Mouse (Mus musculus) liver, embryonic 11.5 days (tissue): ENCODE results near the gene Zscan4f. TPM values are rescaled to one million over a fixed set of nuclear protein-coding genes. Genes with fewer than 3 reads are reported as not detected.
"Not testable (repeated sequence)": the region's sequence is repeated elsewhere in the genome, so short reads cannot be mapped to it uniquely, and the experiment has no call there.

Source experiments
- ATAC-seq: fragments of 200-750 bp; cut with Nextera tagmentation; replicated peaks from 2 replicates; pipeline ENCODE4 v1.8.0; 2017; ENCODE audit warnings: moderate number of reproducible peaks, mild to moderate bottlenecking, moderate TSS enrichment, moderate library complexity; ENCODE audit not compliant: low FRiP score
- DNase-seq: peaks from one replicate; pipeline ENCODE4 v3.0.0-alpha.2; 2017; ENCODE audit warnings: low spot score
- H3K27ac ChIP-seq: fragments of 300-500 bp; sonication (generic); 2 replicates; pipeline ENCODE4 v1.5.1; 2014; ENCODE audit warnings: mild to moderate bottlenecking, low read depth, low read length, control low read depth
- H3K27me3 ChIP-seq: fragments of 300-500 bp; sonication (generic); replicated peaks from 2 replicates; pipeline ENCODE4 v1.6.1; 2014; ENCODE audit warnings: low read length, mixed read lengths; ENCODE audit not compliant: control insufficient read depth, insufficient read depth
- H3K36me3 ChIP-seq: fragments of 300-500 bp; sonication (generic); 2 replicates; pipeline ENCODE4 v1.6.1; 2014; ENCODE audit warnings: mild to moderate bottlenecking, low read length, moderate library complexity, mixed read lengths; ENCODE audit not compliant: control insufficient read depth, insufficient read depth
- H3K4me1 ChIP-seq: fragments of 300-500 bp; sonication (generic); replicated peaks from 2 replicates; pipeline ENCODE4 v1.6.1; 2014; ENCODE audit warnings: low read length, mixed read lengths; ENCODE audit not compliant: control insufficient read depth, insufficient read depth
- H3K4me2 ChIP-seq: fragments of 300-500 bp; sonication (generic); 2 replicates; pipeline ENCODE4 v1.6.1; 2014; ENCODE audit warnings: mild to moderate bottlenecking, control low read depth, moderate library complexity
- H3K4me3 ChIP-seq: fragments of 300-500 bp; sonication (generic); 2 replicates; pipeline ENCODE4 v1.5.1; 2014; ENCODE audit warnings: low read depth, low read length, control low read depth
- H3K9ac ChIP-seq: fragments of 300-500 bp; sonication (generic); 2 replicates; pipeline ENCODE4 v1.6.1; 2014; ENCODE audit warnings: low read depth, low read length, control low read depth
- H3K9me3 ChIP-seq: fragments of 300-500 bp; sonication (generic); 2 replicates; pipeline ENCODE4 v1.6.1; 2016; ENCODE audit warnings: low read length, inconsistent platforms, mixed read lengths; ENCODE audit not compliant: control insufficient read depth
- WGBS: fragments of 180-500 bp; shearing (Covaris S2); extraction: QIAGEN DNeasy Blood & Tissue Kit; methylation state at CpG from one replicate; pipeline ENCODE4 v1.1.7; 2014; 5-methylcytosine and 5-hydroxymethylcytosine counted together
- microRNA-seq: library from miRNA; unstranded; fragments of <30 nt; microRNA quantifications from one replicate; pipeline ENCODE4, GENCODE M21; 2017; ENCODE audit warnings: borderline number of aligned reads
- polyA plus RNA-seq: library from polyadenylated mRNA; unstranded; fragments of >200 nt; fragmentation: Nextera tagmentation; extraction: Ambion mirVana; gene quantifications from 2 replicates; pipeline ENCODE4 v1.2.1, GENCODE M21; 2014

The Zscan4f gene
- not detected in 2 replicates for polyA plus RNA-seq

- not testable (repeated sequence) for H3K4me2 ChIP-seq, H3K4me1 ChIP-seq, H3K27me3 ChIP-seq, DNase-seq, H3K4me3 ChIP-seq, H3K9ac ChIP-seq, H3K36me3 ChIP-seq, H3K9me3 ChIP-seq, H3K27ac ChIP-seq, ATAC-seq
- WGBS, result 87% methylated on average over 3 of the region's 3 CpGs
These were observed at the start of gene Zscan4f for GRCm38 (mm10) chr7:11397615-11398014. TSS of gene Zscan4f (plus strand) at chr7:11397915.

- not testable (repeated sequence) for H3K4me1 ChIP-seq, H3K9ac ChIP-seq, H3K9me3 ChIP-seq, H3K4me3 ChIP-seq, DNase-seq, H3K4me2 ChIP-seq, H3K27ac ChIP-seq, H3K27me3 ChIP-seq, H3K36me3 ChIP-seq, ATAC-seq
These were observed 13.1 kb upstream of the Zscan4f start for GRCm38 (mm10) chr7:11384641-11385040.

Small RNAs within 50 kb of the gene (microRNA-seq; reads per million reads assigned to microRNA genes)
- not detected for gene Gm23087

Other genes starting within 250 kb of the Zscan4f start
- not detected in 2 replicates for gene Zscan4d, start 231.8 kb upstream of the Zscan4f start, polyA plus RNA-seq
- gene Zscan4e, start 87.2 kb upstream of the Zscan4f start, polyA plus RNA-seq, result not detected in 2 replicates
- gene Zscan4-ps2, start 116.4 kb downstream of the Zscan4f start, polyA plus RNA-seq, result not detected in 2 replicates
- gene Zscan4-ps3, start 211.4 kb downstream of the Zscan4f start, polyA plus RNA-seq, result not detected in 2 replicates